Mouse (Mus musculus) testis, adult 2 months (tissue): ENCODE data around the gene Elk3.

Experiments
- CTCF ChIP-seq: fragments of 200-500 bp; IDR thresholded peaks from 2 replicates; pipeline ENCODE4 v1.5.1; 2012; ENCODE audit warnings: low read depth, mild to moderate bottlenecking, inconsistent platforms, low read length, moderate library complexity; ENCODE audit not compliant: control insufficient read depth, insufficient read depth, insufficient replicate concordance
- POLR2A ChIP-seq: fragments of 200-500 bp; IDR thresholded peaks from 2 replicates; pipeline ENCODE4 v1.6.1; 2012; ENCODE audit warnings: low read depth, mild to moderate bottlenecking, inconsistent platforms, low read length, moderate library complexity; ENCODE audit not compliant: control insufficient read depth

GRCm38 (mm10) chr10:93358878-93359277 lies 47.9 kb upstream of the Elk3 start:
- TF ChIP-seq CTCF, result no peak
- no peak for TF ChIP-seq POLR2A
